ENCODE assay signal across 11 mouse cellular contexts in genomic region chr10:71025131-71025894, GRCm38 (mm10).
DNase-seq lines count a peak whose midpoint lies in the region; ATAC-seq and TF ChIP-seq lines count a peak whose summit lies in the region.
"Had no signal": no experiment of that assay in that cellular context is flagged by ENCODE, and none has a peak within 500 bp of the region (broad histone marks: within the 10 kb centered on the region; RNA-seq: fewer than 3 reads in every experiment).

No protein-coding gene starts in this region.

- no peak overlapping the region for H3K9ac ChIP-seq in liver, embryonic 15.5 days
- H3K9ac ChIP-seq in stomach, postnatal 0 days (ENCODE audit: low read length): no peak overlapping the region
- H3K9ac ChIP-seq in forebrain, embryonic 13.5 days: no peak overlapping the region
- H3K9ac ChIP-seq: embryonic facial prominence, embryonic 13.5 days had no signal

- H3K9me3 ChIP-seq in liver, embryonic 15.5 days (replicated peaks): no peaks in the 10 kb centered on the region
- H3K9me3 ChIP-seq in stomach, postnatal 0 days (ENCODE audit: control insufficient read depth, low read length): no peaks in the 10 kb centered on the region
- no peaks in the 10 kb centered on the region for H3K9me3 ChIP-seq in forebrain, embryonic 13.5 days (replicated peaks)
- H3K9me3 ChIP-seq: embryonic facial prominence, embryonic 13.5 days had no signal

- DNase-seq in adrenal gland, postnatal 10 days: peak; percentile 21
- DNase-seq in adrenal gland, adult (ENCODE audit: inconsistent age in 2 of 2, low spot score in 1 of 2): no peak
- no peak for DNase-seq in testis, postnatal 10 days (ENCODE audit: low spot score)
- DNase-seq in stomach, postnatal 0 days (ENCODE audit: low spot score): no peak
- DNase-seq in gastrocnemius, adult 18-20 months (ENCODE audit: low spot score): no peak
- DNase-seq: gastrocnemius, postnatal 36 days; right cerebral cortex, postnatal 25 days had no signal

- peak overlapping the region; percentile 25; the same call in 1 of the 2 replicates for H3K4me2 ChIP-seq in liver, embryonic 15.5 days
- peak overlapping the region; percentile 30 for H3K4me2 ChIP-seq in stomach, postnatal 0 days (replicated peaks; ENCODE audit: low read depth)
- no peak overlapping the region for H3K4me2 ChIP-seq in forebrain, embryonic 13.5 days
- H3K4me2 ChIP-seq: embryonic facial prominence, embryonic 13.5 days had no signal

- TF ChIP-seq CTCF in testis, adult 2 months (IDR thresholded peaks at IDR 0.05; ENCODE audit: control insufficient read depth, insufficient read depth, insufficient replicate concordance, low read depth, low read length): no peak
- peak; percentile 54; the same call in 1 of the 2 replicates for TF ChIP-seq CTCF in stomach, postnatal 0 days (IDR thresholded peaks at IDR 0.05; ENCODE audit: low read depth)

- no peak for TF ChIP-seq POLR2A in testis, adult 2 months (IDR thresholded peaks at IDR 0.05; ENCODE audit: control insufficient read depth, low read depth, low read length)

- no peak for ATAC-seq in liver, embryonic 15.5 days (ENCODE audit: insufficient read depth)
- peak; percentile 64; the same call in 1 of the 2 replicates for ATAC-seq in stomach, postnatal 0 days (ENCODE audit: low FRiP score, low TSS enrichment)
- ATAC-seq in forebrain, embryonic 13.5 days: no peak

- no peak overlapping the region for H3K4me3 ChIP-seq in testis, adult 2 months (ENCODE audit: control insufficient read depth, low read depth, low read length)
- no peak overlapping the region for H3K4me3 ChIP-seq in liver, embryonic 15.5 days (replicated peaks)
- H3K4me3 ChIP-seq in stomach, postnatal 0 days (ENCODE audit: low read depth, low read length): no peak overlapping the region
- H3K4me3 ChIP-seq in forebrain, embryonic 13.5 days: no peak overlapping the region
- H3K4me3 ChIP-seq: embryonic facial prominence, embryonic 13.5 days had no signal

- 52% methylated on average over 18 of the region's 18 CpGs for WGBS in liver, embryonic 15.5 days (ENCODE audit: insufficient replicate concordance)
- WGBS in stomach, postnatal 0 days: 33% methylated on average over 18 of the region's 18 CpGs
- WGBS in forebrain, embryonic 13.5 days: 93% methylated on average over 18 of the region's 18 CpGs

- no peak for TF ChIP-seq EP300 in stomach, postnatal 0 days (optimal IDR thresholded peaks at IDR 0.05)

- H3K27ac ChIP-seq in testis, adult 2 months (ENCODE audit: control insufficient read depth, insufficient read depth, low read depth, low read length): peak overlapping the region; percentile 29; the same call in 1 of the 2 replicates
- H3K27ac ChIP-seq in liver, embryonic 15.5 days (replicated peaks): 0 out of 2 replicates have a peak overlapping the region, but pooled peaks have one; percentile 9
- peak overlapping the region; percentile 78 for H3K27ac ChIP-seq in stomach, postnatal 0 days (replicated peaks)
- no peak overlapping the region for H3K27ac ChIP-seq in forebrain, embryonic 13.5 days

- no peaks in the 10 kb centered on the region for H3K36me3 ChIP-seq in testis, adult 2 months (ENCODE audit: control insufficient read depth, insufficient read depth, low read length)
- no peaks in the 10 kb centered on the region for H3K36me3 ChIP-seq in liver, embryonic 15.5 days (replicated peaks)
- H3K36me3 ChIP-seq in stomach, postnatal 0 days (ENCODE audit: control insufficient read depth, insufficient read depth, low read length): no peaks in the 10 kb centered on the region
- no peaks in the 10 kb centered on the region for H3K36me3 ChIP-seq in forebrain, embryonic 13.5 days (ENCODE audit: poor library complexity, severe bottlenecking)
- H3K36me3 ChIP-seq: embryonic facial prominence, embryonic 13.5 days had no signal

- no peaks in the 10 kb centered on the region for H3K27me3 ChIP-seq in testis, adult 2 months (ENCODE audit: control insufficient read depth, insufficient read depth, low read length)
- H3K27me3 ChIP-seq in liver, embryonic 15.5 days: no peaks in the 10 kb centered on the region
- no peaks in the 10 kb centered on the region for H3K27me3 ChIP-seq in stomach, postnatal 0 days (ENCODE audit: control insufficient read depth, insufficient read depth, low read length)
- no peaks in the 10 kb centered on the region for H3K27me3 ChIP-seq in forebrain, embryonic 13.5 days
- H3K27me3 ChIP-seq: embryonic facial prominence, embryonic 13.5 days had no signal

- no peaks in the 10 kb centered on the region for H3K4me1 ChIP-seq in testis, adult 2 months (ENCODE audit: control insufficient read depth, insufficient read depth, low read length)
- H3K4me1 ChIP-seq in liver, embryonic 15.5 days (replicated peaks): no peaks in the 10 kb centered on the region
- no peaks in the 10 kb centered on the region for H3K4me1 ChIP-seq in stomach, postnatal 0 days (replicated peaks; ENCODE audit: control insufficient read depth, insufficient read depth)
- H3K4me1 ChIP-seq in forebrain, embryonic 13.5 days: no peaks in the 10 kb centered on the region
